Mouse (Mus musculus) thymus, adult 2 months (tissue): ENCODE results near the gene Igsf1. TPM values are rescaled to one million over a fixed set of nuclear protein-coding genes. Genes with fewer than 3 reads are reported as not detected.

Source experiments
- DNase-seq: peaks from one replicate; pipeline ENCODE4 v3.0.0; 2021
- H3K27ac ChIP-seq: fragments of 200-500 bp; 2 replicates; pipeline ENCODE4 v1.5.1; 2012; ENCODE audit warnings: low read length, control low read depth; ENCODE audit not compliant: control insufficient read depth, insufficient read depth
- H3K27me3 ChIP-seq: fragments of 200-500 bp; 2 replicates; pipeline ENCODE4 v1.6.1; 2012; ENCODE audit warnings: mild to moderate bottlenecking, low read length, moderate library complexity, mixed read lengths; ENCODE audit not compliant: control insufficient read depth, insufficient read depth
- H3K36me3 ChIP-seq: fragments of 200-500 bp; 2 replicates; pipeline ENCODE4 v1.6.1; 2012; ENCODE audit warnings: mild to moderate bottlenecking, low read length, moderate library complexity; ENCODE audit not compliant: control insufficient read depth, insufficient read depth
- H3K4me1 ChIP-seq: fragments of 200-500 bp; replicated peaks from 2 replicates; pipeline ENCODE4 v1.6.1; 2012; ENCODE audit warnings: low read length; ENCODE audit not compliant: control insufficient read depth, insufficient read depth
- H3K4me3 ChIP-seq: fragments of 200-500 bp; 2 replicates; pipeline ENCODE4 v1.5.1; 2012; ENCODE audit warnings: mild to moderate bottlenecking, low read length, control low read depth, moderate library complexity; ENCODE audit not compliant: control insufficient read depth, insufficient read depth
- CTCF ChIP-seq: fragments of 200-500 bp; IDR thresholded peaks from 2 replicates; pipeline ENCODE4 v1.5.1; 2012; ENCODE audit warnings: mild to moderate bottlenecking, control low read depth, low read length, moderate library complexity, borderline replicate concordance; ENCODE audit not compliant: control insufficient read depth, poor library complexity, insufficient read depth; ENCODE audit errors: extremely low read depth
- POLR2A ChIP-seq: fragments of 200-500 bp; IDR thresholded peaks from 2 replicates; pipeline ENCODE4 v1.6.1; 2012; ENCODE audit warnings: mild to moderate bottlenecking, low read length, control low read depth, moderate library complexity; ENCODE audit not compliant: control insufficient read depth, poor library complexity, insufficient read depth; ENCODE audit errors: extremely low read depth
- WGBS: fragments of 180-500 bp; shearing (Covaris S2); methylation state at CpG from one replicate; pipeline ENCODE4 v1.1.7; 2018; 5-methylcytosine and 5-hydroxymethylcytosine counted together
- polyA plus RNA-seq: library from polyadenylated mRNA; depleted of rRNA; stranded (reverse); fragments of >200 nt; gene quantifications from 2 replicates; pipeline ENCODE4 v1.2.3, GENCODE M21; 2012; rRNA removed

Gene Igsf1
- 0.24 and 1.2 TPM in 2 replicates for polyA plus RNA-seq

- H3K4me3 ChIP-seq, result no peak within 1 kb of the TSS
- TF ChIP-seq POLR2A (no peak), CTCF (no peak)
- H3K27me3 ChIP-seq, result no peaks in the 10 kb centered on the region
- WGBS, result 6% methylated on average over 28 of the region's 28 CpGs
- no peak for DNase-seq
- H3K27ac ChIP-seq, result no peak within 1 kb of the TSS
- no peaks in the 10 kb centered on the region for H3K4me1 ChIP-seq
- no peaks in the 10 kb centered on the region for H3K36me3 ChIP-seq
Measured at GRCm38 (mm10) chrX:49797213-49798019, at the start of gene Igsf1. Gene Igsf1 (minus strand): TSS chrX:49797749.

GRCm38 (mm10) chrX:49770828-49771227 lies 26.7 kb downstream of the Igsf1 start:
- no peak overlapping the region for H3K4me3 ChIP-seq
- no peak overlapping the region for H3K27ac ChIP-seq
- no peaks in the 10 kb centered on the region for H3K27me3 ChIP-seq
- WGBS, result 8% methylated on average over 2 of the region's 2 CpGs
- no peaks in the 10 kb centered on the region for H3K4me1 ChIP-seq
- TF ChIP-seq CTCF, result no peak
- no peak for TF ChIP-seq POLR2A
- H3K36me3 ChIP-seq, result no peaks in the 10 kb centered on the region
- no peak for DNase-seq

DNA sequence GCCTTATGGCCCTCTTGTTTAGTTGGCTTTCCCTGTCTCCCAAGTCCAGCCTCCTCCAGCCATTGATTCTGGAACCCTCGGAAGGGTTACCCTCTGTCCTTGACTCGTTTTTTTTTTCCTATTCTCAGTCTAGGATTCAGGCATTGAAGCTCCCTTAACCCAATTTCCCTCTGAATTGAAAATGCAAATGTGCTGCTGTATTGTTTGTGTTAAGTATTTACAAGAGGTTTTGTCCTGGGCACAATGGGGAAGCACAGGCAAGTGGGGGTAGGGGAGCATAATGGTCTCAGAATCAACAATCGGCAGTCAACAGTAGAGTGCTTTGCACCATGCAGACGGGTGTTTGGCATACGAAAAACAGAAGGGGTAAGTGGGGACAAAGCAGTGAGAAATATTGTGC lies 52.4 kb downstream of the Igsf1 start:
- DNase-seq, result no peak
- WGBS, result 64% methylated on average over 5 of the region's 5 CpGs
- Histone ChIP-seq H3K27ac (no peak overlapping the region), H3K4me3 (no peak overlapping the region), H3K27me3 (no peaks in the 10 kb centered on the region), H3K36me3 (no peaks in the 10 kb centered on the region), H3K4me1 (no peaks in the 10 kb centered on the region)
- no peak for TF ChIP-seq CTCF
- no peak for TF ChIP-seq POLR2A

- H3K36me3 ChIP-seq, result no peaks in the 10 kb centered on the region
- no peak within 1 kb of the TSS for H3K27ac ChIP-seq
- 74% methylated on average over 2 of the region's 2 CpGs for WGBS
- no peaks in the 10 kb centered on the region for H3K4me1 ChIP-seq
- no peak within 1 kb of the TSS for H3K4me3 ChIP-seq
- H3K27me3 ChIP-seq, result no peaks in the 10 kb centered on the region
- DNase-seq, result no peak
- TF ChIP-seq CTCF, result no peak
- TF ChIP-seq POLR2A, result no peak
Measured at GRCm38 (mm10) chrX:49734959-49735358, 62.6 kb downstream of the Igsf1 start, which contains the start of gene Olfr1321. Gene Olfr1321 (minus strand): TSS chrX:49735059.

Other genes starting within 250 kb of the Igsf1 start
- gene Olfr1320, start 125.4 kb downstream of the Igsf1 start, polyA plus RNA-seq, result not detected in 2 replicates
- not detected in 2 replicates for gene Olfr1321, start 62.7 kb downstream of the Igsf1 start, polyA plus RNA-seq
- gene Olfr1322, start 93.7 kb upstream of the Igsf1 start, polyA plus RNA-seq, result not detected in 2 replicates
- gene Olfr1323, start 221.6 kb upstream of the Igsf1 start, polyA plus RNA-seq, result not detected in 2 replicates